ENCODE assay signal across 9 mouse cellular contexts in the genomic region with DNA sequence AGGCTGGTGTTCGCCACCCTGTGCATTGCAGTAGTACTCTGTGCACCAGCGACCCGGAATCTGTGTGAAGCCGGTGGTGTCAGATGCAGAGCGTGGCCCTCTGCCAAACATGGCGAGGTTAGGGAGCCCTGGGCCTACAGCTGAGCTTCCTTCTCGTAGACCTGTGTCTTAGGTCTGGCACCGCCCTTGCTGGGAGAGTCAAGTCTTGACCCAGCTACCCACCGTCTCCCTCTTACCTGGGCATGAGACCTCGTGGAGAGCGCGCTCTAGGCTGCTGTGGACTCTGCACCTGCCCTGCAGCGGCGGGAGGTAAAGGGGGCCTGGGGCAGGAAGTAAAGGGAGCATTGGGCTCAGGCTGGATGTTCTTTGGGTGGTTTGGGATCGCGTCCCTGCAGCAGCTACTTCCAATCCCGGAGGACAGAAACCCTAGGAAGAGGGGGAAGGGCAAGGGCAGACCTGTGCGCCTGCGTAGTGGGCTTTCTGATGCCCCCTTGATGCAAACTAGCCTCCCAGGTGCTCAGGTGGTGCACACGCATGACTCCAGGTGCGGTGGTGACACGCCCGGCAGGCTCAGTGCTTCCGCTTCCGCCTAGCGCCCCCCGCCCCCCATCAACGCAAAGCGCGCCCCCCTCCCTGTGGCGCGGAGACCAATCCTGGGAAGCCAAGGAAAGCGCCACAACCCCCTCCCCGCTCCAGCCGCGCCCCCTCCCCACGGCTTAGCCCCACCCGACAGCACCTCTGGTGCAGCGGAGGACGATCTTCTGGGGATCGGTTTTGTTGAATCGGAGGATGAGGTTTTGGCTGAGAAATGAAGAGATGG. TPM values are rescaled to one million over a fixed set of nuclear protein-coding genes. Genes with fewer than 3 reads are reported as not detected.
A peak's percentile ranks its signal among the peaks of the same experiment; 100 is the strongest.
DNase-seq lines count a peak whose midpoint lies in the region; ATAC-seq and TF ChIP-seq lines count a peak whose summit lies in the region.
"Had no signal": no experiment of that assay in that cellular context is flagged by ENCODE, and none has a peak within 500 bp of the region (broad histone marks: within the 10 kb centered on the region; RNA-seq: fewer than 3 reads in every experiment).

No protein-coding gene starts in this region.

- 13% methylated on average over 42 of the region's 42 CpGs for WGBS in lung, embryonic 15.5 days
- 17% methylated on average over 42 of the region's 42 CpGs for WGBS in hindbrain, embryonic 13.5 days

- H3K4me1 ChIP-seq in lung, embryonic 15.5 days = peaks cover 13% of the 10 kb centered on the region
- peaks cover 12% of the 10 kb centered on the region for H3K4me1 ChIP-seq in cortical plate, adult 2 months (ENCODE audit: control insufficient read depth, insufficient read depth, low read length)
- peaks cover 52% of the 10 kb centered on the region for H3K4me1 ChIP-seq in hindbrain, embryonic 13.5 days (replicated peaks)

- no peak for DNase-seq in lung, adult 18-20 months
- DNase-seq in liver = peak; percentile 14
- peak; percentile 80 for DNase-seq in right cerebral cortex, postnatal 14 days
- DNase-seq in urinary bladder, postnatal 25 days (ENCODE audit: low spot score) = no peak
- no peak for DNase-seq in ovary, postnatal 10 days (ENCODE audit: low spot score)

- peak overlapping the region; percentile 52 for H3K4me3 ChIP-seq in lung, embryonic 15.5 days
- peak overlapping the region; percentile 49 for H3K4me3 ChIP-seq in cortical plate, adult 2 months (ENCODE audit: insufficient read depth, low read length)
- peak overlapping the region; percentile 51 for H3K4me3 ChIP-seq in hindbrain, embryonic 13.5 days
- H3K4me3 ChIP-seq: myocyte had no signal

- H3K9me3 ChIP-seq in lung, embryonic 15.5 days = no peaks in the 10 kb centered on the region
- H3K9me3 ChIP-seq in hindbrain, embryonic 13.5 days = no peaks in the 10 kb centered on the region

- peak overlapping the region; percentile 48 for H3K9ac ChIP-seq in lung, embryonic 15.5 days
- peak overlapping the region; percentile 85 for H3K9ac ChIP-seq in hindbrain, embryonic 13.5 days

- H3K27ac ChIP-seq in lung, embryonic 15.5 days = no peak overlapping the region
- H3K27ac ChIP-seq in cortical plate, adult 2 months (ENCODE audit: insufficient read depth, low read length) = peak overlapping the region; percentile 38
- peak overlapping the region; percentile 82 for H3K27ac ChIP-seq in hindbrain, embryonic 13.5 days

- no peaks in the 10 kb centered on the region for H3K27me3 ChIP-seq in lung, embryonic 15.5 days
- H3K27me3 ChIP-seq in hindbrain, embryonic 13.5 days = no peaks in the 10 kb centered on the region

- no peaks in the 10 kb centered on the region for H3K36me3 ChIP-seq in lung, embryonic 15.5 days
- H3K36me3 ChIP-seq in hindbrain, embryonic 13.5 days = peaks cover 9% of the 10 kb centered on the region; the same call in 1 of the 2 replicates

- peak; percentile 56; the same call in 1 of the 2 replicates for ATAC-seq in lung, embryonic 15.5 days (ENCODE audit: borderline replicate concordance, extremely low read depth, low FRiP score, low TSS enrichment)
- ATAC-seq in hindbrain, embryonic 13.5 days (ENCODE audit: low FRiP score) = peak; percentile 85

- peak overlapping the region; percentile 92 for H3K4me2 ChIP-seq in lung, embryonic 15.5 days
- peak overlapping the region; percentile 93 for H3K4me2 ChIP-seq in hindbrain, embryonic 13.5 days

- no peak for TF ChIP-seq CTCF in cortical plate, adult 2 months (IDR thresholded peaks at IDR 0.05; ENCODE audit: extremely low read depth, insufficient read depth, low read length)

- peak; percentile 32; the same call in 1 of the 2 replicates for TF ChIP-seq POLR2A in cortical plate, adult 2 months (IDR thresholded peaks at IDR 0.05; ENCODE audit: extremely low read depth, insufficient read depth, low read length)

RNA-seq across cellular contexts. Expression of a gene that starts 41.8 kb away (rescaled TPM):
- polyA plus RNA-seq in lung, embryonic 15.5 days (2015; fragmentation: Nextera tagmentation; extraction: Ambion mirVana) = 11.5 and 12.0 TPM in 2 replicates
- 144 and 148 TPM in 2 replicates for polyA plus RNA-seq in cortical plate, adult 2 months (2012; rRNA removed)
- polyA plus RNA-seq in hindbrain, embryonic 13.5 days (2015; fragmentation: Nextera tagmentation; extraction: Ambion mirVana) = 119 and 125 TPM in 2 replicates

Comparison
In these comparisons a context has a peak if more than half of its experiments do, and no peak if none do; other contexts are left out.
1. DNase-seq: peak in liver (single experiment) and right cerebral cortex, postnatal 14 days (single experiment); none in lung, adult 18-20 months (0 of 2), urinary bladder, postnatal 25 days (single experiment) and ovary, postnatal 10 days (single experiment).
2. Peak in every context shown above with its lines, with median percentiles within 50 percentile points of each other: H3K4me3 ChIP-seq.